Mouse (Mus musculus): Measurements from ENCODE around the gene Metap1.

- TF ChIP-seq POLR2A (IDR thresholded peaks at IDR 0.05; ENCODE audit: insufficient read depth, low read length) (no peak), CTCF (IDR thresholded peaks at IDR 0.05; ENCODE audit: low read depth, low read length) (no peak), EP300 (IDR thresholded peaks at IDR 0.05; ENCODE audit: insufficient read depth, low read depth, low read length) (no peak)
Measured at GRCm38 (mm10) chr3:138481526-138482284, 7.6 kb downstream of the Metap1 start.

Measured in ES-Bruce4 (cell line).